Mouse (Mus musculus): Measurements from ENCODE around the gene Psmd8.

The Psmd8 gene

DNA sequence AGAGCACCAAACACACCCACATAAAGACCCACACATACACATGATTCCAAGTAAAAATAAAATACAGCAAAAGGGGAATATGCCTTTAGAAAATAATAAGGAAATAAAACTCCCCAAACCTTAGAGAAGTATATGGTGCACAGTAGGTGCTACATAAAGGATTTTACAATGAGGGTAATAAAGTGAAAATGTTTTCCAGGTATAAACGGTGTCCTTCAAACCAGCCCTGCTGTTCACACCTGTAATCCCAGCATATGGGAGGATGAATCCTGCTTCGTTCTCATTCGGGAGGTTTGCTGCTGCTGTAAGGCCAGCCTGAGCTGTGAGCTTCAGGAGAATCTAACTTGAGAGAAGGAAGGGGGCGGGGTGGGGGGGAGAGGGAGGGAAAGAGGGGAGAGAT is 46.3 kb downstream of the Psmd8 start:
- DNase-seq, result no peak

GRCm38 (mm10) chr7:29128725-29129124 is 51.8 kb downstream of the Psmd8 start:
- DNase-seq, result peak; percentile 26

GRCm38 (mm10) chr7:29126173-29126915 is 54.2 kb downstream of the Psmd8 start:
- peak; percentile 88 for DNase-seq

GRCm38 (mm10) chr7:29124970-29125369 is 55.5 kb downstream of the Psmd8 start, which contains the start of gene Ryr1:
Gene Ryr1, minus strand, starts transcription at chr7:29125179.
- peak; percentile 84 for DNase-seq
